Mouse (Mus musculus) limb, embryonic 14.5 days (tissue): ENCODE measurements around the gene Pip4k2a. TPM values are rescaled to one million over a fixed set of nuclear protein-coding genes. Genes with fewer than 3 reads are reported as not detected.

Experiments used
- ATAC-seq: fragments of 200-750 bp; cut with Nextera tagmentation; 2 replicates; pipeline ENCODE4 v1.8.0; 2017; ENCODE audit warnings: low read depth, moderate number of reproducible peaks, moderate TSS enrichment; ENCODE audit not compliant: low FRiP score
- DNase-seq: peaks from one replicate; pipeline ENCODE4 v3.0.0-alpha.2; 2015; ENCODE audit warnings: low spot score
- H3K27ac ChIP-seq: fragments of 300-500 bp; sonication (generic); replicated peaks from 2 replicates; pipeline ENCODE4 v1.5.1; 2014; ENCODE audit warnings: low read depth, mild to moderate bottlenecking, low read length, moderate library complexity, mixed read lengths
- H3K27me3 ChIP-seq: fragments of 300-500 bp; sonication (generic); 2 replicates; pipeline ENCODE4 v1.6.1; 2014; ENCODE audit warnings: low read length, mixed read lengths; ENCODE audit not compliant: control insufficient read depth, insufficient read depth
- H3K36me3 ChIP-seq: fragments of 300-500 bp; sonication (generic); 2 replicates; pipeline ENCODE4 v1.6.1; 2014; ENCODE audit warnings: mild to moderate bottlenecking, low read length, moderate library complexity, mixed read lengths; ENCODE audit not compliant: control insufficient read depth, insufficient read depth
- H3K4me1 ChIP-seq: fragments of 300-500 bp; sonication (generic); 2 replicates; pipeline ENCODE4 v1.6.1; 2014; ENCODE audit warnings: antibody characterized with exemption, low read length, mixed read lengths; ENCODE audit not compliant: control insufficient read depth, insufficient read depth
- H3K4me2 ChIP-seq: fragments of 300-500 bp; sonication (generic); replicated peaks from 2 replicates; pipeline ENCODE4 v1.6.1; 2014; ENCODE audit warnings: low read depth, mild to moderate bottlenecking, low read length, moderate library complexity; ENCODE audit not compliant: severe bottlenecking
- H3K4me3 ChIP-seq: fragments of 300-500 bp; sonication (generic); replicated peaks from 2 replicates; pipeline ENCODE4 v1.5.1; 2014; ENCODE audit warnings: low read length
- H3K9ac ChIP-seq: fragments of 300-500 bp; sonication (generic); 2 replicates; pipeline ENCODE4 v1.6.1; 2014; ENCODE audit warnings: mild to moderate bottlenecking, low read depth, low read length, moderate library complexity; ENCODE audit not compliant: severe bottlenecking
- H3K9me3 ChIP-seq: fragments of 300-500 bp; sonication (generic); 2 replicates; pipeline ENCODE4 v1.6.1; 2016; ENCODE audit warnings: low read length; ENCODE audit not compliant: control insufficient read depth
- POLR2A ChIP-seq: fragments of 200-500 bp; IDR thresholded peaks from 2 replicates; pipeline ENCODE4 v1.8.0; 2012; ENCODE audit warnings: inconsistent platforms, mild to moderate bottlenecking, moderate library complexity, borderline replicate concordance; ENCODE audit not compliant: insufficient read depth, insufficient read length; ENCODE audit errors: extremely low read depth
- WGBS: fragments of 180-500 bp; shearing (Covaris S2); extraction: QIAGEN DNeasy Blood & Tissue Kit; methylation state at CpG from one replicate; pipeline ENCODE4 v1.1.7; 2014; 5-methylcytosine and 5-hydroxymethylcytosine counted together
- polyA plus RNA-seq, 2 experiments: library from polyadenylated mRNA; depleted of rRNA in 1 of 2; stranded (reverse) in 1 of 2; unstranded in 1 of 2; fragments of >200 nt; fragmentation: Nextera tagmentation in 1 of 2; extraction: Ambion mirVana in 1 of 2; gene quantifications; 2 replicates each; pipeline versions ENCODE4 v1.2.1 to v1.2.3; 2012 to 2014

Gene Pip4k2a
- polyA plus RNA-seq, 2 experiments, result 12.1 to 13.2 TPM

- H3K27me3 ChIP-seq, result peaks cover 55% of the 10 kb centered on the region
- H3K9me3 ChIP-seq, result no peaks in the 10 kb centered on the region
- TF ChIP-seq POLR2A, result no peak
- H3K4me1 ChIP-seq, result peaks cover 19% of the 10 kb centered on the region
- peak overlapping the region; percentile 39 for H3K4me3 ChIP-seq
- H3K9ac ChIP-seq, result 0 out of 2 replicates have a peak overlapping the region, but pooled peaks have one; percentile 26
- ATAC-seq (no peak), DNase-seq (no peak)
- peak overlapping the region; percentile 74 for H3K4me2 ChIP-seq
- no peak overlapping the region for H3K27ac ChIP-seq
- WGBS, result 11% methylated on average over 17 of the region's 17 CpGs
- no peaks in the 10 kb centered on the region for H3K36me3 ChIP-seq
Observed at GRCm38 (mm10) chr2:18799265-18799965, 198.5 kb downstream of the Pip4k2a start.

GRCm38 (mm10) chr2:18797776-18798175, 200.2 kb downstream of the Pip4k2a start:
- ATAC-seq (no peak), DNase-seq (no peak)
- Histone ChIP-seq H3K27me3 (peaks cover 51% of the 10 kb centered on the region), H3K9me3 (no peaks in the 10 kb centered on the region), H3K36me3 (no peaks in the 10 kb centered on the region), H3K4me1 (peaks cover 19% of the 10 kb centered on the region), H3K4me3 (no peak overlapping the region), H3K9ac (no peak overlapping the region), H3K27ac (no peak overlapping the region), H3K4me2 (no peak overlapping the region)
- TF ChIP-seq POLR2A, result no peak
- WGBS, result 72% methylated on average over 8 of the region's 8 CpGs

GRCm38 (mm10) chr2:18794261-18794660, 203.7 kb downstream of the Pip4k2a start:
- ATAC-seq (no peak), DNase-seq (no peak)
- H3K9me3 ChIP-seq, result no peaks in the 10 kb centered on the region
- H3K27ac ChIP-seq, result no peak overlapping the region
- 80% methylated on average over 4 of the region's 4 CpGs for WGBS
- TF ChIP-seq POLR2A, result no peak
- no peak overlapping the region for H3K4me3 ChIP-seq
- H3K36me3 ChIP-seq, result no peaks in the 10 kb centered on the region
- H3K4me1 ChIP-seq, result no peaks in the 10 kb centered on the region
- no peak overlapping the region for H3K9ac ChIP-seq
- H3K27me3 ChIP-seq, result peaks cover 18% of the 10 kb centered on the region
- H3K4me2 ChIP-seq, result no peak overlapping the region

Other genes starting within 250 kb of the Pip4k2a start
- gene 4930426L09Rik, start 217 bp upstream of the Pip4k2a start, polyA plus RNA-seq (2012; rRNA removed), result 0.44 and 0.59 TPM in 2 replicates
- gene 4930426L09Rik, start 217 bp upstream of the Pip4k2a start, polyA plus RNA-seq (2014; fragmentation: Nextera tagmentation; extraction: Ambion mirVana), result 0.25 and 0.44 TPM in 2 replicates
- 0.04 and 0.08 TPM in 2 replicates for gene Armc3, start 201.2 kb upstream of the Pip4k2a start, polyA plus RNA-seq (2012; rRNA removed)
- gene Armc3, start 201.2 kb upstream of the Pip4k2a start, polyA plus RNA-seq (2014; fragmentation: Nextera tagmentation; extraction: Ambion mirVana), result not detected in 2 replicates